Mouse (Mus musculus) gonadal fat pad, adult 2 months (tissue): ENCODE measurements around the gene Atrip. TPM values are rescaled to one million over a fixed set of nuclear protein-coding genes. Genes with fewer than 3 reads are reported as not detected.
A peak's percentile ranks its signal among the peaks of the same experiment; 100 is the strongest.

Experiments used
- DNase-seq: peaks from one replicate; pipeline ENCODE4 v3.0.0-alpha.2; 2012; ENCODE audit warnings: low read depth
- polyA plus RNA-seq: library from polyadenylated mRNA; depleted of rRNA; stranded (reverse); fragments of >200 nt; gene quantifications from 2 replicates; pipeline ENCODE4 v1.2.3, GENCODE M21; 2012

The Atrip gene
- polyA plus RNA-seq, 1 experiment = 24.2 TPM

DNA sequence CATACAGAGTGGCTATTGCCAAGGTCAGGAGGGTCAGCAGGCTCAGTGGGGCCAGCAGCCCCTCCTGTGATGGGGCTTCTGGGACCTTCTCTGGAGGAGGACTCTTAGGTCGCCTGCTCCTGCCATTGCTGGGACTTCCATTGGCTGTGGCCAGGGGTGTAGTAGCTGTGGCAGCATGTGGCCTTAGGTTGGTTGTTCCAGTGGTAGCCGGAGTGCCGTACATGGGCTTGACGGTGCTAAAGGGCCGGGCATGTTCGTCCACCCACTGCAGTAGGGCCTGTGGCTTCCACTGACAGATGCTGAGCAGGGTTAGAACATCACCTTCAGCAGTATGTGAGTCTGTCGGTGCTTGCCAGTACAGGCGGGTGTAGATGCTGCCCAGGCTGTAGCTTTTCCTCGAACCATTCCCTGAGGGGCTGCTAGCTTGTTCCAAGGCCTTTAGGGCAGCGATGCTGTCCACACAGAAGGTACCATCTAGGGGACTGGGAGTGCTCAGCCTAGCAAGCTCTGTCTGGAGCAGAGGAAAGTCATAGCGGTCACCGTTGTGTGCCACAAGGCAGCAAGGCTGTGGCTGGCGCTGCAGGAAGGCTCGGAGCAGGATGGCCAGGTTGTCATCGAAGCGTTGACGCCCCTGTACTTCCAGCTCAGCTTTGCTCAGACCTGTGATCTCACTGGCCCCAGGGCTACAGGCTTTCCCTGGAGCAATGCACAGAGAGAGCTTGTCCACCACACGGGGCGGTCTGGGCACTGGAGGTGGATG lies 15.7 kb downstream of the Atrip start:
- no peak for DNase-seq

DNA sequence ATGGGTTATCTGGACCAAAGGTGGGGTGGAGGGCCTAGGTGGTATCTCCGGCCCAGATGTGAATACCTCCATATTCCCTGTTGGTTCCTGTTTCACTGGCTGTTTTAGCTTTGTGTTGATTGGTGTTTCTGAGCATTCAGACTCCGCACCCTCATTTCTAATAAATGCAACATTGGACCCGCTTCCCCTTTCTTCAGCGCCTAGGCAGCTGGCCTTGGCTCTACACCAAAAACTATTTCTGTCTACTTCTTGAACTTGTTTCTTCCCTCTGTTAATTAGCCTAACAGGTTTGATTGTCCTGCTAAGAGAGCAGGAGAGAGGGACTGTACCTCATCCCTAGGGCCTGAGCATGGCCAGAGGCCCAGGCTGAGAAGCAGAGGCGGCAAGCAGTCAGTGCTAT lies 16.4 kb downstream of the Atrip start:
- no peak for DNase-seq

- DNase-seq = no peak
Observed at GRCm38 (mm10) chr9:109056916-109057315, 17.0 kb downstream of the Atrip start.

- DNase-seq = no peak
Observed at GRCm38 (mm10) chr9:109056081-109056690, 17.7 kb downstream of the Atrip start.

DNA sequence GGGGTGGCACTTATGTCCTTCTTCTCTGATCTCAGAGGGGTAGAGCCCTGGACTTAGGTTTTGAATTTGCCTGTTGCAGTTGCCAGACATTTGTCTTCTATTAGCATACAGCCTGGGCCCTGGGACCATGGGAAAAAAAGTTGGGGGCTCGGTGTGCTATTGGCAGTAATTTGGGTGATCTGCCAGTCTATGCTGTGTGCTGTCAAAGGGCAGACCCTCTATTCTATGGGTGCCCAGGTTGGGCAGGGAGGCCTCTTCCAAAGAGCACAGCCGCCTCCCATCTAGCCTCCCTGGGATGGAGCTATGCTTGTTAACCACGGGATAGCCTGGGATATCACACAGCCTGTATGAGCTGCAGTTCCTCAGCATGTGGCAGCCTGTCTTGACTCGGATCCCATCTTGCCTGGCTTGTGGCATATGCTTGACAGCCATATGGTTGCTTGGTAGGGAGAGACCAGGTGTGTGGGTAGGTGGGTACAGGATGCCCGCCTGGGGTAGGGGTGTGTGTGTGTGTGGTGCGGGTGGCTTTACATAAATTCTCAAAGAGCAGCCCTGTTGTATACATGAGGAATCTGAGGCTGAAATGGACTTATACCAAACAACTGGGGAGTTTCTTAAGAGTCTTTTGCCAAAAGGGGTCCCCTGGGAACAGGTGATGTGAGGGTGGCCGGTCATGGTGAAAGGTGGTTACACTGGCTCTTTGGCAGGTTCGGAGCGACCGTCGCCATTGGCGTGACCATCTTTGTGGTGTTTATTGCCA lies 18.5 kb downstream of the Atrip start:
- DNase-seq = no peak

GRCm38 (mm10) chr9:109054712-109055111 lies 19.2 kb downstream of the Atrip start:
- DNase-seq = peak; percentile 47

DNA sequence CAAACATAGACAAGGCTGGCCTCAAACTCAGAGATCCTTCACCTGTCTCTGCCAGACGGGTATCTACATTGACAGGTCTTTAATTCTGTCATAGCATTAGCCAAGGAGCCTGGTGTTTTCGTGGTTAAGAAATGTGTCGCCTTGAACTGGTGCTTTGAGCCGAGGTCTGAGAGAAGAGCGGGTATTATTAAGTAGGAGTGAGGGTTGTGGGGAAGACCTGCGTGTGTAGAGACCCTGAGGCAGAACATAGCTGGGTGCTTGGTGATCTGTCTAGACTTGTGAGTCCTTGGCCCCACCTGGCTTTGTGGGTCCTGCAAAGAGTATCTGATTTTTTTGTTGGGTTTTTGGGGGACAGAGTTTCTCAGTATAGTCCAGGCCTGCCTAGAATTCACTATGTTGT lies 20.1 kb downstream of the Atrip start:
- no peak for DNase-seq

DNA sequence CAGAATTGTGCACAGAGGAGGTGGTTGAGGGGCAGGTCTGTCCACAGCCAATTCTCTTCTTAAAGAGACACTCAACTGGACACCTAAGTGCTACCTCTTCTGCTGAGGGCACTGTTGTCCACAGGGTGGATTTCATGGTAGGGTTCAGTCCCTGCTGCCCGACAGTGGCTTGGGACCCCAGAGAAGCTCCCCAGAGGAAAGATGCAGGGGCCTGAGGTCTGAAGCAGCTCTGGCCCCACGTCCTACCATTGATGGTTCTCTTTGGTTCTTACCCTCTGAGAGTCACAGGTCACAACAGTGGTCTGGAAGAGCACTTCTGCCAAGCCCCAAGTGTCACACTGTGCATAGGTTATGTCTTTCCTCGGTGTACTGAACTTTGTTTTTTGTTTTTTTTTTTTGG lies 20.6 kb downstream of the Atrip start:
- no peak for DNase-seq

- no peak for DNase-seq
Observed at GRCm38 (mm10) chr9:109052490-109053260, 21.2 kb downstream of the Atrip start.

GRCm38 (mm10) chr9:109051651-109052489 lies 22.1 kb downstream of the Atrip start:
- no peak for DNase-seq

DNA sequence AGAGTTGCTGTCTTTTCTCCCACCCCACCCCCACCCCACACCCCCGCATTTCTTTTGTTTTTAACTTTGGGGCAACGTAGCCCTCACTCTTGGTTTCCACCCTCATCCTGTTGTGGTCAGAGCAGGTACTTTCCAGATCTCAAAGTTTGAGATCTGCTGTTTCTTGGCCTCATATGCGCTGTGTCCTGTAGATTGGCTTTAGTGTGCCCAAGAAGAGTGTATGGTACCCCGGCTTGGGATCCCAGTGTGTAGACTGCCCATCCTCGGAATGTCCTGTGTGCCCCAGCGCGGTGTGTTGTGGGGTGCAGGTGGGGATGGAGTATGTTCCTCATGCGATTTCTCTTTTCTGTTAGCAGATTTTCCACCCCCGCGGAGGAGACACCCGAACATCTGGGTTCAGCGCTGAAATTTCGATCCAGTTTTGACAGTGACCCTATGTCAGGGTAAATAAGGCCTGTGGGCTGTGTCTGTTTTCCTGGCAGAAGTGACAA lies 22.9 kb downstream of the Atrip start:
- DNase-seq = no peak

DNA sequence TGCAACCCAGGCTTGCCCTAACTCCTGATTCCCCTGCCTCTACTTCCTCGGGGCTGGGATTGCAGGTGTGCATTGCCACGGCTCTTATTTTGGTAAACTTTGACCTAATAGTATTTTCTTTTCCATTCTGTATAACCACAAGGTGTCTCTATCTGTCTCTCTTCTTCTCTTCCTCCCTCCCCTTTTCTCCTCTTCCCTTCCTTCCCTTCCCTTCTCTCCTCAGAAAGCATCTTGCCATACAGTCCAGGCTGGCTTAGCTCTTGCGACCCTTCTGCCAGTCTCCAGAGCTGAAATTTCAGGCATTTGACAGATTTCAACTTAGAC lies 23.3 kb downstream of the Atrip start:
- DNase-seq = no peak

DNA sequence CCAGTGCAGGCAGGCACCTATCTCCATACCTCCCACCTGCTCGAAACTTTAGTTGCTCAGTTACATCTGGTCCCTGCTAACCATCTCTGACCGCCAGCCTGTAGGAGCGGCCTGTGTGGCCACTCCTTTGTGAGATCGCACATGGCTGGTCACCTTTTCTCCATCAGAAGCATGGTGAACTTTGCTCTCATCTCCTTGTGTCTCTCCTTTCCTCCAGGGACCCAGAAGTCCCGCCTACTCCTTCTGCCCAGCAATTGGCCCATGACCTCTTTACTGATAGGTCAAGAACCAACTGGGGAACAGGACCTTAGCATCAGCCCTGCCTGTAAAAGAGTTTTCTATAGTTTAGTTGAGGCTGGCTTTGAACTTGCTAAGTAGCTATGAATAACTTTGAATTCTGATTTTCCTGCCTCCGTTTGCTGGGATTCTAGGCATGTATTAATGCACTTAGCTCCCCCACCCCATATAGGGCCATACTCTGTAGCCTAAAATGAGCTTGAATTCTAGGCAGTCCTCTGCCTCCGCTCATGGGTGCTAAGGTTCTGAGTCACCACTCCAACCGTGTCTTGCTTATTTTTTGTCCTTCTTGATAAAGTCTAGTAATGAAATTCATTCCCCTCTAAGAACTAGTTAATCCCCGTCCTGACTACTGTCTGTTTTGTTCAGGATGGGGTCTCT lies 23.8 kb downstream of the Atrip start:
- DNase-seq = no peak

DNA sequence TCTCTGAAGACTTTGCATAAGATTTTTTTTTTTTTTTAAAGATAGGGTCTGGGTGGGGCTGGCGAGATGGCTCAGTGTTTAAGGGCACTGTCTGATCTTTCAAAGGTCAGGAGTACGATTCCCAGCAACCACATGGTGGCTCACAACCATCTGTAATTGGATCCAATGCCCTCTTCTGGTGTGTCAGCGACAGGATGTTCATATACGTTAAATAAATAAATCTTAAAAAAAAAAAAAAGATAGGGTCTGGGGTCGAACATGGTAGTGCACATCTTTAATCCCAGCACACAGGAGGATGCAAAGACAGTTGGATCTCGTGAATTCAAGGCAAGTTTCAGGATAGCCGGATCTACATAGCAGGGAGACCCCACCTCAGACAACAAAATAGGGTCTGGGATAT lies 24.6 kb downstream of the Atrip start:
- no peak for DNase-seq

DNA sequence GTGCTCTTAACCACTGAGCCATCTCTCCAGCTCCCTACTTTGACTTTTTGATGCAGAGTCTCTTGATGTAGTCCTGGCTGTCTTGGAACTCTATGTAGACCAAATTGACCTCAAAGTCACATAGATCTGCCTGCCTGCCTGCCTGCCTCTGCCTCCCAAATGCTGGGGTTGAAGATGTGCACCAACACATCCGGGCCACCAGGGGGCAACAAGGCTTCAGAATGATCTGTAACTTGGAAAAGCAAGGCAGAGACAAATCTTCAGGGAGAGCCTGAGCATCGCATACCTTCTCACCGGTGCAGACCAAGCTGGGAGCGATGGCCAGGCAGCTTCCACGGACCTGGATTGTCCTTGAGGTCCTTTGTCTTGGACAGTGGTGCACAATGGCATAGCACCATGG lies 27.6 kb downstream of the Atrip start:
- DNase-seq = no peak

DNA sequence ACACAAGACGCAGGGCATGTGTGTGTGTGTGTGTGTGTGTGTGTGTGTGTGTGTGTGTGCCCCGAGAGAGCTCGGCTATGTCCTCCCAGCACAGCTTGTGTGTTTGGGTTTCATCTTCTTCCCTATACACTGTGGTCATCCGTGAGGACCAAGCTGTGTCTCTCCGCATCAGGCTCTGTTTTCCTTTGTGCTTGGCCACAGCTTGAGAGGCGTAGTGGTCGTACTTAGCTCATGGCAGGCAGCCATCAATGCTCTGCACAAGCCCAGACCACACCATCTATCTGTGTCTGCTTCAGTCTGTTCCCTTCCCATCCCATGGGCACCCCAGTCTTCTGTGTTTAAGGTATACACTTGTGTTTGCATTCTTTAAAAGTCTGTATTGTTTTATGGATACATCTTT lies 32.6 kb downstream of the Atrip start:
- no peak for DNase-seq

- DNase-seq = no peak
Observed at GRCm38 (mm10) chr9:109040906-109041305, 33.0 kb downstream of the Atrip start.

GRCm38 (mm10) chr9:109040216-109040615 lies 33.7 kb downstream of the Atrip start:
- DNase-seq = no peak

DNA sequence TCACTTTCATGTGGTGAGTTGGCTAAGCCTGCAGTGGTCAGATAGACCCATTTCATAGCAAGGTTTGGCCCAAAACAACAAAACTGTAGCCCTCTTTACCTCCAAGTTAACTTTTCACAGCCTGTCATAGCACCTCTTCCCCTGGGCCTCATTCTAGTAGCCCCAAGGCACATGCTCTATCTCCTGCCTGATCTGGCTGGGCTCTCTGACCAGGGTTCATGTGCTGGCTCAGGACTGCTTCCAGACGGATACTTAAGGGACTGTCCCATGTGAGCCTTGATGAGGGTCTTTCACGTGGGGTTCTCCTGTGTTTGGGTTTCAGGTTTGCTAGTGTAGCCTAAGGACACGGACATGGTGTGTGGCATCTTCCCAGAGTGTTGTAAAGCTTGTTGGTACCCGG lies 34.2 kb downstream of the Atrip start:
- DNase-seq = no peak

- DNase-seq = no peak
Observed at GRCm38 (mm10) chr9:109038901-109039364, 35.0 kb downstream of the Atrip start.
